Mouse (Mus musculus): ENCODE measurements at regions not wholly inside any gene's neighbourhood (a gene's known extent, or its start where the extent isn't known, plus 50 kb on each side); places are given as distances from the start of the nearest gene placed in this dataset.

GRCm38 (mm10) chr16:5651551-5651950, 233.6 kb upstream of the Rbfox1 start:
- H3K9me3 ChIP-seq: no peaks in the 10 kb centered on the region
- 65% methylated on average over 1 of the region's 1 CpGs for WGBS
- no peak for ATAC-seq

GRCm38 (mm10) chr16:5651002-5651401, 234.2 kb upstream of the Rbfox1 start:
- Histone ChIP-seq H3K4me3 (replicated peaks) (no peak overlapping the region), H3K36me3 (no peaks in the 10 kb centered on the region), H3K4me1 (replicated peaks) (no peaks in the 10 kb centered on the region), H3K27ac (no peak overlapping the region), H3K4me2 (replicated peaks) (no peak overlapping the region), H3K9ac (no peak overlapping the region), H3K27me3 (replicated peaks) (no peaks in the 10 kb centered on the region), H3K9me3 (no peaks in the 10 kb centered on the region)
- ATAC-seq: no peak
- WGBS: 54% methylated on average over 4 of the region's 4 CpGs

More at GRCm38 (mm10) chr16:5651551-5651950, 233.6 kb upstream of the Rbfox1 start:
- no peak overlapping the region for H3K4me3 ChIP-seq (replicated peaks)
- no peaks in the 10 kb centered on the region for H3K36me3 ChIP-seq
- H3K4me1 ChIP-seq (replicated peaks): no peaks in the 10 kb centered on the region
- no peak overlapping the region for H3K9ac ChIP-seq
- no peaks in the 10 kb centered on the region for H3K27me3 ChIP-seq (replicated peaks)
- H3K4me2 ChIP-seq (replicated peaks): no peak overlapping the region
- H3K27ac ChIP-seq: no peak overlapping the region

GRCm38 (mm10) chr16:5639956-5640355, 245.2 kb upstream of the Rbfox1 start:
- H3K4me3 ChIP-seq (replicated peaks): no peak overlapping the region
- no peaks in the 10 kb centered on the region for H3K36me3 ChIP-seq
- 75% methylated on average over 5 of the region's 5 CpGs for WGBS
- H3K4me1 ChIP-seq (replicated peaks): no peaks in the 10 kb centered on the region
- H3K4me2 ChIP-seq (replicated peaks): no peak overlapping the region
- H3K9ac ChIP-seq: no peak overlapping the region
- H3K27me3 ChIP-seq (replicated peaks): no peaks in the 10 kb centered on the region
- no peaks in the 10 kb centered on the region for H3K9me3 ChIP-seq
- no peak overlapping the region for H3K27ac ChIP-seq
- ATAC-seq: no peak

GRCm38 (mm10) chr16:5629996-5630395, 255.2 kb upstream of the Rbfox1 start:
- H3K9ac ChIP-seq: no peak overlapping the region
- H3K4me1 ChIP-seq (replicated peaks): no peaks in the 10 kb centered on the region
- WGBS: 71% methylated on average over 3 of the region's 3 CpGs
- no peaks in the 10 kb centered on the region for H3K9me3 ChIP-seq
- H3K27ac ChIP-seq: no peak overlapping the region
- no peaks in the 10 kb centered on the region for H3K27me3 ChIP-seq (replicated peaks)
- H3K4me3 ChIP-seq (replicated peaks): no peak overlapping the region
- H3K4me2 ChIP-seq (replicated peaks): no peak overlapping the region
- no peak for ATAC-seq
- H3K36me3 ChIP-seq: no peaks in the 10 kb centered on the region

- 60% methylated on average over 4 of the region's 4 CpGs for WGBS
- H3K27me3 ChIP-seq (replicated peaks): no peaks in the 10 kb centered on the region
- H3K4me2 ChIP-seq (replicated peaks): no peak overlapping the region
- H3K9me3 ChIP-seq: no peaks in the 10 kb centered on the region
- no peak for ATAC-seq
- no peak overlapping the region for H3K9ac ChIP-seq
- no peaks in the 10 kb centered on the region for H3K4me1 ChIP-seq (replicated peaks)
- H3K36me3 ChIP-seq: no peaks in the 10 kb centered on the region
- no peak overlapping the region for H3K4me3 ChIP-seq (replicated peaks)
- no peak overlapping the region for H3K27ac ChIP-seq
Observed at GRCm38 (mm10) chr16:5627910-5628309, 257.2 kb upstream of the Rbfox1 start.

GRCm38 (mm10) chr16:5627117-5627909, 257.8 kb upstream of the Rbfox1 start:
- WGBS: 37% methylated on average over 5 of the region's 5 CpGs
- Histone ChIP-seq H3K27me3 (replicated peaks) (no peaks in the 10 kb centered on the region), H3K9ac (no peak overlapping the region), H3K9me3 (no peaks in the 10 kb centered on the region), H3K27ac (no peak overlapping the region), H3K36me3 (no peaks in the 10 kb centered on the region), H3K4me2 (replicated peaks) (no peak overlapping the region), H3K4me1 (replicated peaks) (no peaks in the 10 kb centered on the region), H3K4me3 (replicated peaks) (no peak overlapping the region)
- no peak for ATAC-seq

- H3K4me2 ChIP-seq (replicated peaks): no peak overlapping the region
- no peak overlapping the region for H3K4me3 ChIP-seq (replicated peaks)
- no peak overlapping the region for H3K27ac ChIP-seq
- H3K9ac ChIP-seq: no peak overlapping the region
- H3K36me3 ChIP-seq: no peaks in the 10 kb centered on the region
- no peaks in the 10 kb centered on the region for H3K27me3 ChIP-seq (replicated peaks)
- no peaks in the 10 kb centered on the region for H3K9me3 ChIP-seq
- WGBS: 34% methylated on average over 3 of the region's 3 CpGs
- H3K4me1 ChIP-seq (replicated peaks): no peaks in the 10 kb centered on the region
- no peak for ATAC-seq
Observed at GRCm38 (mm10) chr16:5625159-5625558, 260.0 kb upstream of the Rbfox1 start.

- Histone ChIP-seq H3K9ac (no peak overlapping the region), H3K4me3 (replicated peaks) (no peak overlapping the region), H3K27ac (no peak overlapping the region), H3K27me3 (replicated peaks) (no peaks in the 10 kb centered on the region), H3K36me3 (no peaks in the 10 kb centered on the region), H3K4me1 (replicated peaks) (no peaks in the 10 kb centered on the region), H3K4me2 (replicated peaks) (no peak overlapping the region), H3K9me3 (no peaks in the 10 kb centered on the region)
- WGBS: 92% methylated on average over 3 of the region's 3 CpGs
- ATAC-seq: no peak
Observed at GRCm38 (mm10) chr16:5620566-5620965, 264.6 kb upstream of the Rbfox1 start.

- Histone ChIP-seq H3K9ac (no peak overlapping the region), H3K4me2 (replicated peaks) (no peak overlapping the region), H3K27me3 (replicated peaks) (no peaks in the 10 kb centered on the region), H3K36me3 (no peaks in the 10 kb centered on the region), H3K4me1 (replicated peaks) (no peaks in the 10 kb centered on the region), H3K27ac (no peak overlapping the region), H3K4me3 (replicated peaks) (no peak overlapping the region), H3K9me3 (no peaks in the 10 kb centered on the region)
- 59% methylated on average over 5 of the region's 5 CpGs for WGBS
- ATAC-seq: no peak; the same call in 1 of the 2 replicates
Observed at GRCm38 (mm10) chr16:5616356-5616755, 268.8 kb upstream of the Rbfox1 start.

- Histone ChIP-seq H3K9me3 (no peaks in the 10 kb centered on the region), H3K4me3 (replicated peaks) (no peak overlapping the region), H3K4me2 (replicated peaks) (no peak overlapping the region), H3K4me1 (replicated peaks) (no peaks in the 10 kb centered on the region), H3K27me3 (replicated peaks) (no peaks in the 10 kb centered on the region), H3K27ac (no peak overlapping the region), H3K36me3 (no peaks in the 10 kb centered on the region), H3K9ac (no peak overlapping the region)
- WGBS: 79% methylated on average over 6 of the region's 6 CpGs
- no peak for ATAC-seq
Observed at GRCm38 (mm10) chr16:5595359-5595758, 289.8 kb upstream of the Rbfox1 start.

GRCm38 (mm10) chr16:5578333-5578732, 306.8 kb upstream of the Rbfox1 start:
- H3K9ac ChIP-seq: no peak overlapping the region
- WGBS: 39% methylated on average over 3 of the region's 3 CpGs
- no peak for ATAC-seq
- no peak overlapping the region for H3K4me3 ChIP-seq (replicated peaks)
- no peaks in the 10 kb centered on the region for H3K27me3 ChIP-seq (replicated peaks)
- H3K9me3 ChIP-seq: no peaks in the 10 kb centered on the region
- H3K4me2 ChIP-seq (replicated peaks): no peak overlapping the region
- H3K4me1 ChIP-seq (replicated peaks): no peaks in the 10 kb centered on the region
- H3K36me3 ChIP-seq: no peaks in the 10 kb centered on the region
- H3K27ac ChIP-seq: no peak overlapping the region

GRCm38 (mm10) chr16:5572780-5573179, 312.4 kb upstream of the Rbfox1 start:
- Histone ChIP-seq H3K4me2 (replicated peaks) (no peak overlapping the region), H3K9ac (no peak overlapping the region), H3K4me3 (replicated peaks) (no peak overlapping the region), H3K9me3 (no peaks in the 10 kb centered on the region), H3K4me1 (replicated peaks) (peaks cover 11% of the 10 kb centered on the region; the same call in 1 of the 2 replicates), H3K27ac (no peak overlapping the region), H3K36me3 (no peaks in the 10 kb centered on the region), H3K27me3 (replicated peaks) (no peaks in the 10 kb centered on the region)
- ATAC-seq: no peak

- ATAC-seq: peak; percentile 49
- Histone ChIP-seq H3K4me1 (replicated peaks) (peaks cover 11% of the 10 kb centered on the region; the same call in 1 of the 2 replicates), H3K27me3 (replicated peaks) (no peaks in the 10 kb centered on the region), H3K9me3 (no peaks in the 10 kb centered on the region), H3K27ac (peak overlapping the region; percentile 44), H3K4me2 (replicated peaks) (no peak overlapping the region), H3K9ac (no peak overlapping the region), H3K4me3 (replicated peaks) (no peak overlapping the region), H3K36me3 (no peaks in the 10 kb centered on the region)
- 53% methylated on average over 4 of the region's 4 CpGs for WGBS
Observed at GRCm38 (mm10) chr16:5570619-5571018, 314.5 kb upstream of the Rbfox1 start.

Data from intestine, embryonic 15.5 days (tissue).